9 mouse cellular contexts compared by ENCODE assay signal in the genomic region with DNA sequence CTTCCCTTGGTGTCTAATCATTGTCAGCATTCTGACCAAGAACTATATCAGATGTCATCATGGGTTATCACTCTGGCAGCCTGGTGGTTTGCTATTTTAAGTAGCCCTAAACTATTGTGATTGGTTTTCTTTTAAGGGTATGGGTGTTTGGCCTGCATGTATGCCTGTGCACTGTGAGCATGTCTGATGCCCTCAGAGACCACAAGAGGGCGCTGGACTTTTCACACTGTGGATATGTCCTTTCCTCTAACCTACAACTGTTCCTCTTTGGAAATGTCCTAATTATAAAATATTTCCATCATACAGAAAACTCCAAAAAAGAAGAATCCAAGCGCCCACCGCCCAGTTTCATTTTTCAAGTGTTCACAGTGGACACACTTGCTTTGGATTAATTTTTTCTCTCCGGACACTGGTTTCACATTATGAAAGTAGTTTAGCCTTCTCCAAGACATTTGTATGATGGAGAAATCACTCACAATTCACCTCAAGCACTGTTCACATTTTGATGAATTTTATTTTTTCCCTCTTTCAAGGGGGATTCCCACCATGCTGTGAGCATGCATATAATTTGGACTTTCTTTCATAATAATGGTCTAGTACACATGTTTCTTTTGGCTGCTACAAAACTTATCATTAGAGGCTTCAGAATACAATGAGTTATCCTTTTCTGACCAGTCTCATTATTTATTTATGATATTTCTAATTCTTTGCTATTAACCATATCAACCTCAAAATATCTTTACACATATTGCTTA. TPM values are rescaled to one million over a fixed set of nuclear protein-coding genes. Genes with fewer than 3 reads are reported as not detected.
DNase-seq lines count a peak whose midpoint lies in the region; ATAC-seq lines count a peak whose summit lies in the region.
"Had no signal": no experiment of that assay in that cellular context is flagged by ENCODE, and none has a peak within 500 bp of the region (broad histone marks: within the 10 kb centered on the region; RNA-seq: fewer than 3 reads in every experiment).

No protein-coding gene starts in this region.

- H3K27ac ChIP-seq in kidney, embryonic 16.5 days (ENCODE audit: low read length) = no peak overlapping the region
- H3K27ac ChIP-seq in limb, embryonic 10.5 days = no peak overlapping the region
- no peak overlapping the region for H3K27ac ChIP-seq in hindbrain, embryonic 14.5 days
- no peak overlapping the region for H3K27ac ChIP-seq in forebrain, embryonic 12.5 days
- H3K27ac ChIP-seq in midbrain, embryonic 11.5 days (ENCODE audit: low read depth, low read length) = no peak overlapping the region
- H3K27ac ChIP-seq: embryonic facial prominence, embryonic 12.5 days had no signal

- H3K4me3 ChIP-seq in kidney, embryonic 16.5 days (ENCODE audit: low read length) = no peak overlapping the region
- no peak overlapping the region for H3K4me3 ChIP-seq in limb, embryonic 10.5 days
- no peak overlapping the region for H3K4me3 ChIP-seq in hindbrain, embryonic 14.5 days (replicated peaks; ENCODE audit: low read length)
- H3K4me3 ChIP-seq in forebrain, embryonic 12.5 days (replicated peaks) = no peak overlapping the region
- H3K4me3 ChIP-seq in midbrain, embryonic 11.5 days (ENCODE audit: low read depth, low read length) = no peak overlapping the region
- H3K4me3 ChIP-seq: embryonic facial prominence, embryonic 12.5 days had no signal

- no peak overlapping the region for H3K9ac ChIP-seq in kidney, embryonic 16.5 days (replicated peaks; ENCODE audit: low read length)
- H3K9ac ChIP-seq in hindbrain, embryonic 14.5 days = no peak overlapping the region
- H3K9ac ChIP-seq in forebrain, embryonic 12.5 days = no peak overlapping the region
- no peak overlapping the region for H3K9ac ChIP-seq in midbrain, embryonic 11.5 days (ENCODE audit: low read length)
- H3K9ac ChIP-seq: embryonic facial prominence, embryonic 12.5 days had no signal

- H3K27me3 ChIP-seq in kidney, embryonic 16.5 days (ENCODE audit: insufficient read depth, low read length) = no peaks in the 10 kb centered on the region
- H3K27me3 ChIP-seq in limb, embryonic 10.5 days (ENCODE audit: low read depth, poor library complexity, severe bottlenecking) = no peaks in the 10 kb centered on the region
- H3K27me3 ChIP-seq in hindbrain, embryonic 14.5 days (ENCODE audit: control insufficient read depth, insufficient read depth, low read length) = no peaks in the 10 kb centered on the region
- H3K27me3 ChIP-seq in forebrain, embryonic 12.5 days = no peaks in the 10 kb centered on the region
- no peaks in the 10 kb centered on the region for H3K27me3 ChIP-seq in midbrain, embryonic 11.5 days (ENCODE audit: control insufficient read depth, insufficient read depth, low read length)
- H3K27me3 ChIP-seq: embryonic facial prominence, embryonic 12.5 days had no signal

- 73% methylated on average over 4 of the region's 4 CpGs for WGBS in kidney, embryonic 16.5 days
- WGBS in limb, embryonic 10.5 days = 69% methylated on average over 4 of the region's 4 CpGs
- WGBS in hindbrain, embryonic 14.5 days = 73% methylated on average over 4 of the region's 4 CpGs
- 65% methylated on average over 4 of the region's 4 CpGs for WGBS in forebrain, embryonic 12.5 days
- 68% methylated on average over 4 of the region's 4 CpGs for WGBS in midbrain, embryonic 11.5 days

- no peak for ATAC-seq in kidney, embryonic 16.5 days (ENCODE audit: low FRiP score, low TSS enrichment)
- ATAC-seq in CD4-positive, CD25-positive, alpha-beta regulatory T cell, adult 4 months = peak; percentile 73
- ATAC-seq in hindbrain, embryonic 14.5 days (ENCODE audit: low FRiP score) = no peak
- no peak for ATAC-seq in forebrain, embryonic 12.5 days (ENCODE audit: low FRiP score)
- no peak for ATAC-seq in midbrain, embryonic 11.5 days (ENCODE audit: low FRiP score)

- H3K36me3 ChIP-seq in kidney, embryonic 16.5 days (ENCODE audit: insufficient read depth, low read length) = no peaks in the 10 kb centered on the region
- no peaks in the 10 kb centered on the region for H3K36me3 ChIP-seq in limb, embryonic 10.5 days
- no peaks in the 10 kb centered on the region for H3K36me3 ChIP-seq in hindbrain, embryonic 14.5 days (replicated peaks; ENCODE audit: control insufficient read depth, insufficient read depth)
- H3K36me3 ChIP-seq in forebrain, embryonic 12.5 days (replicated peaks) = no peaks in the 10 kb centered on the region
- no peaks in the 10 kb centered on the region for H3K36me3 ChIP-seq in midbrain, embryonic 11.5 days (ENCODE audit: control insufficient read depth, insufficient read depth, low read length)
- H3K36me3 ChIP-seq: embryonic facial prominence, embryonic 12.5 days had no signal

- DNase-seq in kidney, postnatal 36 days = peak; percentile 4 to 49
- peak; percentile 18 to 27 for DNase-seq in adrenal gland, adult 18-20 months (ENCODE audit: low spot score in 2 of 2)
- DNase-seq in limb, embryonic 10.5 days (ENCODE audit: low spot score) = peak; percentile 45
- DNase-seq in hindbrain, embryonic 14.5 days (ENCODE audit: low spot score) = no peak
- no peak for DNase-seq in midbrain, embryonic 11.5 days (ENCODE audit: low spot score, missing footprints)

- H3K4me2 ChIP-seq in kidney, embryonic 16.5 days (replicated peaks; ENCODE audit: low read depth, low read length) = no peak overlapping the region
- no peak overlapping the region for H3K4me2 ChIP-seq in hindbrain, embryonic 14.5 days (replicated peaks)
- H3K4me2 ChIP-seq in forebrain, embryonic 12.5 days = no peak overlapping the region
- no peak overlapping the region for H3K4me2 ChIP-seq in midbrain, embryonic 11.5 days
- H3K4me2 ChIP-seq: embryonic facial prominence, embryonic 12.5 days had no signal

- H3K9me3 ChIP-seq in kidney, embryonic 16.5 days (ENCODE audit: low read length) = no peaks in the 10 kb centered on the region
- H3K9me3 ChIP-seq in limb, embryonic 10.5 days (replicated peaks) = no peaks in the 10 kb centered on the region
- no peaks in the 10 kb centered on the region for H3K9me3 ChIP-seq in hindbrain, embryonic 14.5 days (ENCODE audit: control insufficient read depth, low read length)
- no peaks in the 10 kb centered on the region for H3K9me3 ChIP-seq in forebrain, embryonic 12.5 days
- no peaks in the 10 kb centered on the region for H3K9me3 ChIP-seq in midbrain, embryonic 11.5 days (ENCODE audit: control insufficient read depth, low read length)
- H3K9me3 ChIP-seq: embryonic facial prominence, embryonic 12.5 days had no signal

- no peaks in the 10 kb centered on the region for H3K4me1 ChIP-seq in kidney, embryonic 16.5 days (ENCODE audit: insufficient read depth, low read length)
- H3K4me1 ChIP-seq in limb, embryonic 10.5 days = peaks cover 6% of the 10 kb centered on the region; the same call in 1 of the 2 replicates
- no peaks in the 10 kb centered on the region for H3K4me1 ChIP-seq in hindbrain, embryonic 14.5 days (replicated peaks; ENCODE audit: control insufficient read depth, insufficient read depth, low read length)
- peaks cover 4% of the 10 kb centered on the region for H3K4me1 ChIP-seq in forebrain, embryonic 12.5 days
- no peaks in the 10 kb centered on the region; the same call in 1 of the 2 replicates for H3K4me1 ChIP-seq in midbrain, embryonic 11.5 days (ENCODE audit: control insufficient read depth, insufficient read depth, low read length)

RNA-seq across cellular contexts. Expression of gene Jazf1, which starts 35.5 kb away (rescaled TPM):
- polyA plus RNA-seq in kidney, embryonic 16.5 days (2015; fragmentation: Nextera tagmentation; extraction: Ambion mirVana) = 3.3 and 4.2 TPM in 2 replicates
- 1 to 10 TPM; 8.2 to 9.6 TPM for polyA plus RNA-seq in CD4-positive, CD25-positive, alpha-beta regulatory T cell, adult 4 months (2017; shearing (Covaris generic))
- 1 to 10 TPM; 4.6 to 6.3 TPM for total RNA-seq in adrenal gland, adult 18-20 months (2021)
- 1.9 and 2.2 TPM in 2 replicates for polyA plus RNA-seq in limb, embryonic 10.5 days (2016; fragmentation: Nextera tagmentation; extraction: Ambion mirVana)
- 56.2 and 67.9 TPM in 2 replicates for polyA plus RNA-seq in hindbrain, embryonic 14.5 days (2014; fragmentation: Nextera tagmentation; extraction: Ambion mirVana)
- 10.0 and 10.2 TPM in 2 replicates for polyA plus RNA-seq in forebrain, embryonic 12.5 days (2016; fragmentation: Nextera tagmentation; extraction: Ambion mirVana)
- 7.1 and 10.1 TPM in 2 replicates for polyA plus RNA-seq in midbrain, embryonic 11.5 days (2014; fragmentation: Nextera tagmentation; extraction: Ambion mirVana)

Comparison
In these comparisons a context has a peak if more than half of its experiments do, and no peak if none do; other contexts are left out.
1. DNase-seq: peak in kidney, postnatal 36 days (2 of 2), adrenal gland, adult 18-20 months (2 of 2) and limb, embryonic 10.5 days (single experiment); none in hindbrain, embryonic 14.5 days (single experiment) and midbrain, embryonic 11.5 days (single experiment).